Mouse (Mus musculus) adipocyte (in vitro differentiated cells): ENCODE results near the gene Ide.
A peak's percentile ranks its signal among the peaks of the same experiment; 100 is the strongest.
"Not testable (repeated sequence)": the region's sequence is repeated elsewhere in the genome, so short reads cannot be mapped to it uniquely, and the experiment has no call there.

Source experiments
- DNase-seq: peaks from one replicate; pipeline ENCODE4 v3.0.0-alpha.2; 2016; ENCODE audit warnings: low spot score

The Ide gene

GRCm38 (mm10) chr19:37265333-37266103 lies 72.1 kb downstream of the Ide start:
- DNase-seq = peak; percentile 96

- DNase-seq = peak; percentile 99
Observed at GRCm38 (mm10) chr19:37263943-37264897, 73.4 kb downstream of the Ide start.

GRCm38 (mm10) chr19:37263566-37263942 lies 74.1 kb downstream of the Ide start:
- no peak for DNase-seq

- DNase-seq = peak; percentile 49
Observed at GRCm38 (mm10) chr19:37262389-37262788, 75.3 kb downstream of the Ide start.

GRCm38 (mm10) chr19:37255321-37255720 lies 82.3 kb downstream of the Ide start:
- peak; percentile 26 for DNase-seq

GRCm38 (mm10) chr19:37252104-37252503 lies 85.5 kb downstream of the Ide start:
- DNase-seq = no peak

- no peak for DNase-seq
Observed at GRCm38 (mm10) chr19:37248199-37248598, 89.5 kb downstream of the Ide start.

GRCm38 (mm10) chr19:37246859-37247258 lies 90.8 kb downstream of the Ide start:
- DNase-seq = no peak

GRCm38 (mm10) chr19:37242707-37243106 lies 94.9 kb downstream of the Ide start:
- no peak for DNase-seq

- DNase-seq = no peak
Observed at GRCm38 (mm10) chr19:37241201-37241600, 96.5 kb downstream of the Ide start.

- peak; percentile 84 for DNase-seq
Observed at GRCm38 (mm10) chr19:37239096-37239495, 98.6 kb downstream of the Ide start.

GRCm38 (mm10) chr19:37238651-37239050 lies 99.0 kb downstream of the Ide start:
- no peak for DNase-seq

- DNase-seq = no peak
Observed at GRCm38 (mm10) chr19:37237712-37238437, 99.8 kb downstream of the Ide start.

GRCm38 (mm10) chr19:37237306-37237705 lies 100.3 kb downstream of the Ide start:
- DNase-seq = no peak

GRCm38 (mm10) chr19:37235818-37236217 lies 101.8 kb downstream of the Ide start:
- no peak for DNase-seq

GRCm38 (mm10) chr19:37233561-37234539 lies 103.8 kb downstream of the Ide start:
- DNase-seq = no peak

GRCm38 (mm10) chr19:37232598-37232997 lies 105.1 kb downstream of the Ide start:
- DNase-seq = not testable (repeated sequence)

- DNase-seq = no peak
Observed at GRCm38 (mm10) chr19:37225197-37225862, 112.3 kb downstream of the Ide start.
